Mouse (Mus musculus) CH12.LX (cell line): ENCODE measurements around the gene Usp47.

Source experiments
- CHD2 ChIP-seq: IDR thresholded peaks from 2 replicates; pipeline ENCODE4 v1.6.1; 2011; ENCODE audit warnings: low read length, improper control_type of control experiment
- CTCF ChIP-seq, 2 experiments: IDR thresholded peaks in 1 of 2; conservative IDR thresholded peaks in 1 of 2; 2 replicates each; pipeline ENCODE4 v1.5.1; 2011 to 2012; ENCODE audit warnings: low read depth in 2 of 2, low read length in 2 of 2, improper control_type of control experiment in 1 of 2, inconsistent platforms in 1 of 2, mild to moderate bottlenecking in 1 of 2, moderate library complexity in 1 of 2
- EP300 ChIP-seq: IDR thresholded peaks from 2 replicates; pipeline ENCODE4 v1.6.1; 2011; ENCODE audit warnings: low read length, improper control_type of control experiment
- ETS1 ChIP-seq: conservative IDR thresholded peaks from 2 replicates; pipeline ENCODE4 v1.6.1; 2012; ENCODE audit warnings: low read depth, mild to moderate bottlenecking, inconsistent platforms, low read length, improper control_type of control experiment, moderate library complexity
- HCFC1 ChIP-seq: IDR thresholded peaks from 2 replicates; pipeline ENCODE4 v1.6.1; 2012; ENCODE audit warnings: low read depth, mild to moderate bottlenecking, inconsistent platforms, low read length, improper control_type of control experiment
- MAX ChIP-seq: IDR thresholded peaks from 2 replicates; pipeline ENCODE4 v1.6.1; 2011; ENCODE audit warnings: low read length, improper control_type of control experiment
- NRF1 ChIP-seq: IDR thresholded peaks from 2 replicates; pipeline ENCODE4 v1.6.1; 2014; ENCODE audit warnings: low read depth, mild to moderate bottlenecking, inconsistent platforms, low read length, improper control_type of control experiment, moderate library complexity

- TF ChIP-seq CHD2 (no peak), NRF1 (no peak), HCFC1 (no peak), CTCF (conservative IDR thresholded peaks at IDR 0.05 in 1 of 2, IDR thresholded peaks at IDR 0.05 in 1 of 2; ENCODE audit: low read depth in 2 of 2, low read length in 2 of 2) (no peak), EP300 (no peak), MAX (no peak), ETS1 (no peak)
Observed at GRCm38 (mm10) chr7:112045249-112045648, 21.9 kb downstream of the Usp47 start.
